Mouse (Mus musculus): ENCODE results near the gene Igsf9. TPM values are rescaled to one million over a fixed set of nuclear protein-coding genes. Genes with fewer than 3 reads are reported as not detected.

Igsf9 gene
- total and polyA plus RNA-seq, 3 experiments, result 2.7 to 6.5 (median 6.0) TPM

DNA sequence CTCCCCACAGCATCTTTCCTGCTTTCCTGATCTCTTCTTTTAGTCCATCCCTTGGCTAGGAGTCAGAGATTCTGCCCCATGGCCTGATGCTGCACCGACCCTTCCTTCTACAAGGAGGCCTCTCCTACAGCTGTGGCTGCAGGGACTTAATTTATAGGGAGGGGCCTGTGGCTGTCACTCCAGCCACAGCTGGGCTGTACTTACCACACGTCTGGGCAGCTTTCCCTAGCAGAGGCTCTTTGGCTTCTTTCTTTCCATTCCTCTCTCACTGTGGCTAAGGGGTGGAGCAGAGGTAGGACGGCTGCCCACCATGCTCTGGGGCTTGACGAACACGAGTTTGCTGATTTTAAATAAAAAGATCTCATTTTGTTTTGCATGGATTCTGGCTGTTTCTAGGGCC lies 25.4 kb downstream of the Igsf9 start:
- H3K9me3 ChIP-seq (replicated peaks; ENCODE audit: low read length), result no peaks in the 10 kb centered on the region
- no peak for DNase-seq (ENCODE audit: extremely low read depth)
- TF ChIP-seq SMC3 (IDR thresholded peaks at IDR 0.05; ENCODE audit: low read depth, low read length) (no peak), MAFK (IDR thresholded peaks at IDR 0.05; ENCODE audit: insufficient replicate concordance, low read length) (no peak), MEF2A (IDR thresholded peaks at IDR 0.05; ENCODE audit: borderline replicate concordance, low read depth, low read length) (no peak), USF1 (IDR thresholded peaks at IDR 0.05; ENCODE audit: low read depth, low read length) (no peak), POLR2AphosphoS2 (IDR thresholded peaks at IDR 0.05; ENCODE audit: low read depth, low read length) (no peak)
- H3K79me2 ChIP-seq (replicated peaks; ENCODE audit: control insufficient read depth, extremely low read depth, insufficient read depth, poor library complexity, severe bottlenecking), result peaks cover 27% of the 10 kb centered on the region
- H3K9ac ChIP-seq (ENCODE audit: insufficient read depth, low read depth), result no peak overlapping the region
- in situ Hi-C loops (cut with MboI; ENCODE audit: low pct_ligation_motif_present, low pct_unique_long_range_greater_than_20kb, low sequenced_read_pairs), result no loop called here
- dilution Hi-C loops (cut with MboI; ENCODE audit: extremely low pct_ligation_motif_present, extremely low pct_unique_long_range_greater_than_20kb, low sequenced_read_pairs), result no loop called here
- H3K4me3 ChIP-seq (replicated peaks in 1 of 3; ENCODE audit: low read depth in 2 of 3, low read length in 2 of 3, poor library complexity in 1 of 3), result no peak overlapping the region
- H3K36me3 ChIP-seq (replicated peaks in 1 of 2; ENCODE audit: control insufficient read depth in 1 of 2, insufficient read depth in 1 of 2, low read length in 1 of 2), result peaks cover 35 to 75% of the 10 kb centered on the region in 2 experiments
- H3K27me3 ChIP-seq (replicated peaks), result no peaks in the 10 kb centered on the region
- H3K4me2 ChIP-seq (ENCODE audit: insufficient read depth, low read depth, poor library complexity, severe bottlenecking), result no peak overlapping the region
- peaks cover 22 to 67% of the 10 kb centered on the region in 2 experiments for H3K4me1 ChIP-seq (ENCODE audit: control insufficient read depth in 1 of 2, insufficient read depth in 2 of 2)
- H3K27ac ChIP-seq (ENCODE audit: insufficient read depth, low read depth), result no peak overlapping the region

- Histone ChIP-seq H3K9ac (ENCODE audit: insufficient read depth, low read depth) (no peak overlapping the region), H3K36me3 (replicated peaks in 1 of 2; ENCODE audit: control insufficient read depth in 1 of 2, insufficient read depth in 1 of 2, low read length in 1 of 2) (peaks cover 35 to 68% of the 10 kb centered on the region in 2 experiments), H3K9me3 (replicated peaks; ENCODE audit: low read length) (no peaks in the 10 kb centered on the region), H3K79me2 (replicated peaks; ENCODE audit: control insufficient read depth, extremely low read depth, insufficient read depth, poor library complexity, severe bottlenecking) (peaks cover 20% of the 10 kb centered on the region), H3K27ac (ENCODE audit: insufficient read depth, low read depth) (no peak overlapping the region), H3K4me3 (replicated peaks in 1 of 3; ENCODE audit: low read depth in 2 of 3, low read length in 2 of 3, poor library complexity in 1 of 3) (no peak overlapping the region), H3K4me2 (ENCODE audit: insufficient read depth, low read depth, poor library complexity, severe bottlenecking) (no peak overlapping the region), H3K4me1 (ENCODE audit: control insufficient read depth in 1 of 2, insufficient read depth in 2 of 2) (peaks cover 21 to 67% of the 10 kb centered on the region in 2 experiments), H3K27me3 (replicated peaks) (no peaks in the 10 kb centered on the region)
- dilution Hi-C loops (cut with MboI; ENCODE audit: extremely low pct_ligation_motif_present, extremely low pct_unique_long_range_greater_than_20kb, low sequenced_read_pairs), result no loop called here
- TF ChIP-seq TBP (conservative IDR thresholded peaks at IDR 0.05; ENCODE audit: low read depth, low read length) (no peak), MAFK (IDR thresholded peaks at IDR 0.05; ENCODE audit: insufficient replicate concordance, low read length) (no peak), CHD1 (IDR thresholded peaks at IDR 0.05; ENCODE audit: low read depth, low read length) (no peak), UBTF (IDR thresholded peaks at IDR 0.05; ENCODE audit: low read depth, low read length) (no peak), USF1 (IDR thresholded peaks at IDR 0.05; ENCODE audit: low read depth, low read length) (no peak), BHLHE40 (IDR thresholded peaks at IDR 0.05; ENCODE audit: low read depth, low read length) (no peak)
- in situ Hi-C loops (cut with MboI; ENCODE audit: low pct_ligation_motif_present, low pct_unique_long_range_greater_than_20kb, low sequenced_read_pairs), result no loop called here
- DNase-seq (ENCODE audit: extremely low read depth), result no peak
Measured at GRCm38 (mm10) chr1:172507701-172508100, 26.1 kb downstream of the Igsf9 start.

DNA sequence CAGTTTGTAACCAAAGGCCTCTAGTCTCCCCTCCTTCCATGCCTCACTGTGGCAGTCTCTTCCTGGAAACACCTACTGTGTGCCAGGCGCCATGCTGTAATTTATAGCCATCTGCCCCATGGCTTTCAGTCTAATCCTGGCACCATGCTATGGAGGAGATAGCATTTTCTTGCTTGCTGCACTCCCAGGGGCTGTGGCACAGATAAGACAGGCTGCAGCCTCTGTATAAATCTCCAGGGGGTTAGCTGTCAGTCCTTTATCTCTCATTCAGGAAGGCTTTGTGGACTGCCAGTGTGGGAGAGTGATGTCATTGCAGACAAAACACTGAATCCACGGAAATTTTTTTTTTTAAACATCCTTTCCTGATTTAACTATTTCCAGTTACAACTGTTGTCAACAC lies 26.6 kb downstream of the Igsf9 start:
- dilution Hi-C loops (cut with MboI; ENCODE audit: extremely low pct_ligation_motif_present, extremely low pct_unique_long_range_greater_than_20kb, low sequenced_read_pairs), result no loop called here
- no peak overlapping the region for H3K27ac ChIP-seq (ENCODE audit: insufficient read depth, low read depth)
- DNase-seq (ENCODE audit: extremely low read depth), result no peak

More for the DNA sequence above, 26.6 kb downstream of the Igsf9 start:
- TF ChIP-seq MAX (IDR thresholded peaks at IDR 0.05; ENCODE audit: low read length), result no peak
- peak; percentile 38; the same call in 1 of the 2 replicates for TF ChIP-seq ZKSCAN1 (IDR thresholded peaks at IDR 0.05; ENCODE audit: borderline replicate concordance, low read depth, low read length)
- Histone ChIP-seq H3K4me2 (ENCODE audit: insufficient read depth, low read depth, poor library complexity, severe bottlenecking) (no peak overlapping the region), H3K36me3 (replicated peaks in 1 of 2; ENCODE audit: control insufficient read depth in 1 of 2, insufficient read depth in 1 of 2, low read length in 1 of 2) (peaks cover 35 to 63% of the 10 kb centered on the region in 2 experiments), H3K9me3 (replicated peaks; ENCODE audit: low read length) (no peaks in the 10 kb centered on the region), H3K27me3 (replicated peaks) (no peaks in the 10 kb centered on the region), H3K9ac (ENCODE audit: insufficient read depth, low read depth) (no peak overlapping the region), H3K4me3 (replicated peaks in 1 of 3; ENCODE audit: low read depth in 2 of 3, low read length in 2 of 3, poor library complexity in 1 of 3) (no peak overlapping the region), H3K79me2 (replicated peaks; ENCODE audit: control insufficient read depth, extremely low read depth, insufficient read depth, poor library complexity, severe bottlenecking) (peaks cover 16% of the 10 kb centered on the region), H3K4me1 (ENCODE audit: control insufficient read depth in 1 of 2, insufficient read depth in 2 of 2) (peaks cover 17 to 64% of the 10 kb centered on the region in 2 experiments)
- in situ Hi-C loops (cut with MboI; ENCODE audit: low pct_ligation_motif_present, low pct_unique_long_range_greater_than_20kb, low sequenced_read_pairs), result no loop called here

Data from CH12.LX (cell line).